Mouse (Mus musculus): ENCODE data around the gene Leap2.

The Leap2 gene

DNA sequence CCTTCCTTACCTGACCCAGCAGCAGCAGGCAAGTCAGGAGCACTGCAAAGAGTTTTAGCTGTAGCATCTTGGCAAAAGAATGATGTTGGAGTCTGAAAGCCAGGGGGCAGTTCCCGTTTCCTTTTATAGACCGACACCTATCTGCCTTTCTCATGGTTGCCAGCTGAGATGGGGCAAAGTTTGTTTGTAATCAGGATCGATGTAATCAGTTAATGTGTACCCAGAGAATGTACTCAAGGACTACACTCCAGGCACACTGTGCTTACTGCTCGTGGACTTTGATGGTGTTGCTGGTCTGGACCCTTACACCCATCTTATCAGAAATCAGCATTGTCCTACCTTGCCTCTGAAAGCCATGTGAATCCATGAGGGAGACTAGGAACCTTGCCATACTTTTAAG is at the start of gene Leap2:
Gene Leap2 (minus strand): TSS at position 135 of the 400 bp plus-strand sequence.
- in situ Hi-C loops (cut with MboI, MseI) = no loop called here

- in situ Hi-C loops (cut with MboI, MseI) = no loop called here
These were observed 49.7 kb upstream of the Leap2 start for GRCm38 (mm10) chr11:53472709-53473108.

GRCm38 (mm10) chr11:53469968-53470695 is 47.2 kb upstream of the Leap2 start, which contains the start of gene Gm9837:
Gene Gm9837, minus strand, starts transcription at chr11:53470479.
- in situ Hi-C loops (cut with MboI, MseI) = loop anchor here in 1 of 2 experiments (5.0 kb wide), 1 partner anchor 267 kb away; no protein-coding TSS in a partner anchor

GRCm38 (mm10) chr11:53469294-53469967 is 46.5 kb upstream of the Leap2 start:
- in situ Hi-C loops (cut with MboI, MseI) = loop anchor here in 1 of 2 experiments (5.0 kb wide), 1 partner anchor 268 kb away; no protein-coding TSS in a partner anchor

- in situ Hi-C loops (cut with MboI, MseI) = loop anchor here in 1 of 2 experiments (5.0 kb wide), 1 partner anchor 271 kb away; no protein-coding TSS in a partner anchor
These were observed 43.4 kb upstream of the Leap2 start for GRCm38 (mm10) chr11:53466231-53466971.

DNA sequence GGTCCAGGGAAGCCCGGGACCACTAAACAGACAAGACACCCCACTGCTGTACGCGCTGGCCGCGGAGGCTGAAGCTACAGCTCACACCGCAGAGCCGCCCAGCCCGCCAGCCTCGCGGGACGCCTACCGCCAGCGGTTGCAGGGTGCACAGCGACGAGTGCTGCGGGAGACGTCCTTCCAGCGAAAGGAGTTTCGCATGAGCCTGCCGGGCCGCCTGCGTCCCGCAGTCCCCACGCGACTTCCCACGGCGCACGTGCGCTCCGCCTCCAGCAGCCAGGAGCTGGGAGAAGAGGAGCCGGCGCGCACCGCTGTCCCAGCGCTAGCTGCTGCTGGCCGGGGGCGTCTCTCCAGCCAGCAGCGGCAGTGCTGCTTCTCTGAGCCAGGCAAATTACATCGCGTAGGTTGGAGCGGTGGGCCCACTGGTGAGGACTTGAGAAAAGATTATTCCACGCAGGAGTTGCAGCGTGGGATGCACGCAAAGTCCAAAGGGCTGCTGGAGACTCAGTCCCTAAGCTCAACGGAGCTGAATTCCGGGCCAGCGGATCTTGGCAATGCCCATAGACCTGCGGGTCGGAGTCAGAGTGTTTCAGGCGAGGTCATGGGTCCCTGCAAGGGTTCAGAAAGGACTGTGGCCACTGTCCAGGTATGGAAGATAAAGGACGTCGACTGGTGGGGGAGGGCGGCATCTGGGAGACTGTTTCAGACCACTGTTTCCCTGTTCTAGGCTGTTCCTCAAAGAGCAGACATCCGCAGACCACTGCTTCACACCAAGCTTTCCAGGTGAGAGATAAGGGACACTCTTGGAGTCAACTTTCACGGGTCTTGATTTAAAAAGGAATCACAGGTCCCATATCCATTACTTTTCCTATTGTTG is 40.8 kb upstream of the Leap2 start:
- in situ Hi-C loops (cut with MboI, MseI) = no loop called here

- in situ Hi-C loops (cut with MboI, MseI) = no loop called here
These were observed 38.8 kb upstream of the Leap2 start for GRCm38 (mm10) chr11:53461727-53462126.

DNA sequence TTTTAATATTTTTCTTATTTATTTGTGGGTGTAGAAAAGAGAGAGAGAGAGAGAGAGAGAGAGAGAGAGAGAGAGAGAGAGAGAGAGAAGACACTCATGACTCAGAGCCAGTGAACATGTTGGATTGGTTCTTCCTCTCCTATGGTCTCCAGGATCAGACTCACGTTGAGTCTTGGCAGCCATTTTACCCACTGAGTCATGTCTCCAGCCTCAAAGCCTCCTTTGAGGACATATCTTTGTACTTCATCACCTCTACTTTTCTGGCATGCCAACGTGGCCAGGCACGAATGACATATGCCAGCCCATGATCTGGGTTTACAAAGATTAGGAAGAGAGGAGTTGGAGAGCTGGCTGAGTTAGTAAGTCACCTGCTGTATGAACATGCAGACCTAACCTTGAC is 37.2 kb upstream of the Leap2 start:
- in situ Hi-C loops (cut with MboI, MseI) = no loop called here

DNA sequence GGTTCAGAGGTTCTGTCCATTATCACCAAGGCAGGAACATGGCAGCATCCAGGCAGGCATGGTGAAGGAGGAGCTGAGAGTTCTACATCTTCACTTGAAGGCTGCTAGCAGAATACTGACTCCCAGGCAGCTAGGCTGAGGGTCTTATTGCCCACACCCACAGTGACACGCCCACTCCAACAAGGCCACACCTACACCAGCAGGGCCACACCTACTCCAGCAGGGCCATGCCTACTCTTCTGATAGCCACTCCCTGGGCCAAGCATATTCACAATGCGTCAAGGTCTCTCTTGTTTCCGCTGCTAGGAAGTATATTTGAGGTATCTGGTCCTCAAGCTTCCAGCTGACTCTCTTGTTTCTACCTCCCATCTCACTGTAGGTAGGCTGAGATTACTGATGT is 36.0 kb upstream of the Leap2 start:
- in situ Hi-C loops (cut with MboI, MseI) = no loop called here

DNA sequence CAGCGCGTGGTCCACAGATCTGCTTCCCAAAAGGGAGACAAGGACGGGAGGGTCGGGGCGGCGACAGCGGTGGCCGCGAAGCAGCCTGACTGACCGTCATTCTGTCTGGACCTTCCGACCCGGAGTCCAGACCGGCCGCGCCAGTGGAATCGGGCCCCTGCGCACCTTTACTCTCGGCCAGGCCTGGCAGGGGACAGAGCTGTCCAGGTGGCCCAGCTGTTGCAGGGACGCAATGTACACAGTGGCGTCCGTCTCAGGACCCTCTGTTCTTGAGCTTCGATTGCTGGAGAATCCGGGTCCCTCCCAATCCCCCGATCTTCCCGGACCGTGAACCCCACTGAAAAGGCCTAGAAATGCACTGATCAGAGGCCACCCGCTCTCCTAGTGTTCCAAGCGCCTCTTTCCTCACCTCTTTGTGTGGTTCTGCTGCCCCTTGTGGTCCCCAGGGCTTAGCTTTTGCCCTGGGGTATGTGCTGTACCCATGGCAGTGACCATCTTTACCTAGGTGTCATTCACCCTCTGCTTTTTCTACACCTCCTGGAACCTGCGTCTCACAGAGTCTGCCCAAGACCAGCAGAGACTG is 34.5 kb upstream of the Leap2 start:
- in situ Hi-C loops (cut with MboI, MseI) = no loop called here

- in situ Hi-C loops (cut with MboI, MseI) = no loop called here
These were observed 33.8 kb upstream of the Leap2 start, which contains the start of the genes Gm10447 and Shroom1 for GRCm38 (mm10) chr11:53456474-53457371. Gene Gm10447, minus strand, starts transcription at chr11:53457110. Gene Shroom1, plus strand, starts transcription at chr11:53457205.

GRCm38 (mm10) chr11:53453031-53453430 is 30.1 kb upstream of the Leap2 start:
- in situ Hi-C loops (cut with MboI, MseI) = no loop called here

DNA sequence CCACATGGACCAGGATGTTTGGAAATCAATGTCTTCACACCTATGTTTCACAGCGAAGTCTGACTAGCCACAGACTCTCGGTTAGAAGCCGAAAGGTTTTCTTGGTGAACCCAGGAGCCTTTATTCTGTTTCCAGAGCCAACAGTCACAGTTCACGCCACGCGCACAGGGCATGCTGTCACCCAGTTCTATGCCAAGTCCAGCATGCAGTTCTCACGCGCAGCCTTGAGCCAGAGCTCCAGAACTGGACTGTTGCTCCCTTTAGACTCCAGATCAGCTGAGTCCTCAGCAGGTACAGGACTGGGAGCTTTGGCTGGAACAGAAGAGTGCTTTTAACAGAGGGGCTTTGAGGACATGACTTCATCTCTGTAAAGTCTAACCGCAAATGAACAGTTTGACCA is 29.4 kb upstream of the Leap2 start:
- in situ Hi-C loops (cut with MboI, MseI) = no loop called here

DNA sequence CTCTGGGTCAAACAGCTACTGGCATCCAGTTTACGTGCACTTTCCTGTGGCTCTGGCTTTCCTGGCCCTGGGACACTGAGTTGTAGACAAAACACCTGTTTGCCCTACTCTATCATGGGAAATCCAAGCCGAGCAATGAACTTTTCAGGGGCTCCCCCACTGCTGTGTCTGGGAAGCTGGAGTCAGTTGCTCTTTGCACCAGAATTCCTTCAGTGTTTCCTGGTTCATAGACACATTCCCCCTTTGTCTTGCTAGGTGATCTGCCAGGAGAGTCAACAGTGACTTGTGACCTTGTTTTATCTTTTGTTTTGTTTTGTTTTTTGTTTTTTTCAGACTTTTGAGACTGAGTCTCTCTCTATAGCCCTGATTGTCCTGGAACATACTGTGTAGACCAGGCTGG is 28.4 kb upstream of the Leap2 start:
- in situ Hi-C loops (cut with MboI, MseI) = no loop called here

DNA sequence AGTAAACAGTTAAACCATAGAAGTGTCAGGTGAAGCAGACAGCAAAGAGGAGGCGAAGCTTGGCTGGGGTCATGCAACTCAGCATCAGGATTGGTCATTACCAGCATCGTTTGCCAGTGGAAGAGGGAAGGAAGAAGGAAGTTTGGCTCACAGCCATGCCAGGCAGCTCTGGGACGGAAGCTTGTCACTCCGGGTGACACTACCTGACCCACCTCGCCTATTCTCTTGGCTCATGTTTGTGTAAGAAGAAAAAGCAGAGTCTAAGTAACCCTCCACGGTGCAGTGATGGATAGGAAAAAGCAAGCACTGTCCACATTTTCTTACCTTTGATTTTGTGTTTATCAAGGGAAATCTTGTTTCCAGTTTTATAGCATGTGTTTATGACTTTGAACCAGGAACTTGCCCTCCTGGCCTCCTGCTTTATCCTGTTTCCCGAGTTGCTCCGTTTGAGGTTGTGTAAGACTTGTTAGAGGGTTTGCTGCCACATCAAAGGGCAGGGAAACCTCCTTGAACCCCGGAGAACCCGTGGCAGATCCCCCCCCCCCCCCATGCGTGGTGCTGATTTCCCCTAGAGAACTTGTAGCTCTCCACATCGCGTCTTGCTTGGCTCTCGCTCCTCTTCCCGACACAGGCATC is 27.2 kb upstream of the Leap2 start:
- in situ Hi-C loops (cut with MboI, MseI) = no loop called here

GRCm38 (mm10) chr11:53448529-53448928 is 25.6 kb upstream of the Leap2 start:
- in situ Hi-C loops (cut with MboI, MseI) = no loop called here

DNA sequence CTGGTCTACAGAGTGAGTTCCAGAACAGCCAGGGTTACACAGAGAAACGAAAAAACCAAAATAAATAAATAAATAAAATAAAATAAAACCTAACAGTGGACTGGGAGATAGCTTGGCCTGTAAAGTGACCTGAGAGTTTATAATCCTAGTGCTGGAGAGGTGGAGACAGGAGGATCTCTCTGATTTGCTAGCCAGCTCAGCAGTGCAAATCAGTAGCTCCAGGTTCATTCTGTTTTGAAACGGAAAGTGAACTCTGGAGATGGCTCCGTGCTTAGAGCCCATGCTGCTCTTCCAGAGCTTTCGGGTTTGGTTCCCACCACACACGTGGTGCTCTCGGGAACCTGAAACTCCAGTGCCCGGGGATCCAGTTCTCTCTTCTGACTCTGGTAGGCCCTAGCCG is 25.0 kb upstream of the Leap2 start:
- in situ Hi-C loops (cut with MboI, MseI) = no loop called here

DNA sequence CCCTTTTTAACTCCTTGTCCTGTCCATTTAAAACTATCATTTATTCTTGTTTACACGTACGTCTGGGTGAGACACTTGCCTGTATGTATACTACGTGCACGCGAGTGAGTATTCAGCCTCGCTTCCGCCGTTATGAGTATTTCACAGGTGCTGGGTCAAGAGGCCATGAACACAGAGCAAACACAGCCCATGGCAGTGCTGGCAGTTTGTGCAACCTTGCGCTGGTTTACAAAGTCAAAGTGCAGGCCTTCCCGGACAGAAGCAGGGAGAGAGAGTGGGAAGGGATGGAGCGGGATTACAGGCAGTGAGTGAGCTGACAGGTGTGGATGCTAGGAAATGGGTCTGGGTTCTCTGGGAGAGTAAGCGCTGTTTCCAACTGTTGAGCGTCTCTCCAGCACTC is 23.2 kb upstream of the Leap2 start:
- in situ Hi-C loops (cut with MboI, MseI) = no loop called here

- in situ Hi-C loops (cut with MboI, MseI) = no loop called here
These were observed 22.6 kb upstream of the Leap2 start for GRCm38 (mm10) chr11:53445562-53445961.
